Mouse (Mus musculus): ENCODE measurements around the gene Mgat5.

GRCm38 (mm10) chr1:127373559-127373958 lies 168.7 kb downstream of the Mgat5 start:
- TF ChIP-seq CTCF (IDR thresholded peaks at IDR 0.05; ENCODE audit: extremely low read depth, insufficient read length, insufficient replicate concordance, low read depth, low read length) (no peak), POLR2A (IDR thresholded peaks at IDR 0.05; ENCODE audit: low read depth, low read length) (no peak)

Measured in small intestine, adult 2 months (tissue).